Mouse (Mus musculus) small intestine, adult 2 months (tissue): ENCODE measurements around the gene Prr18.

Source experiments
- CTCF ChIP-seq: fragments of 200-500 bp; IDR thresholded peaks from 2 replicates; pipeline ENCODE4 v1.5.1; 2012; ENCODE audit warnings: low read depth, mild to moderate bottlenecking, control low read depth, inconsistent platforms, low read length, moderate library complexity, mixed read lengths; ENCODE audit not compliant: insufficient replicate concordance, insufficient read length; ENCODE audit errors: extremely low read depth
- POLR2A ChIP-seq: fragments of 200-500 bp; IDR thresholded peaks from 2 replicates; pipeline ENCODE4 v1.6.1; 2012; ENCODE audit warnings: low read depth, mild to moderate bottlenecking, control low read depth, inconsistent platforms, low read length, moderate library complexity

DNA sequence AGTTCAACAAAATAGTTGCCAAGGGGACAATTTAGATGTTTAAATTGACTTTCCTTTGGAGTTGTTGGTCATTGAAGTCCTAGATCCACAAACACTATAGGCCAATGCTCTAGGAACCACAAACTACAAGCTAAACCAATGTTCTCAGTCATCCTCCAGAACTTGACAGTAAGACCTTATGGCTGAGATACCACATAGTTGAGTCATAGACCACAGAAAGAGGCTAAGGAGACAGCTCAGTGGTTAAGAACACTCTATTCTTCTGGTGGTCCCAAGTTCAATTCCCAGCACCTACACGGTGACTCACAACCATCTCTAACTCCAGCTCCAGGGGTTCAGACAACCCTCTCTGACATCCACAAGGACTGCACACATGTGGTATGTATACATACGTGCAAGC is 48.2 kb downstream of the Prr18 start:
- TF ChIP-seq CTCF (no peak), POLR2A (no peak)
